Mouse (Mus musculus): ENCODE measurements at regions not wholly inside any gene's neighbourhood (a gene's known extent, or its start where the extent isn't known, plus 50 kb on each side); places are given as distances from the start of the nearest gene placed in this dataset.

DNA sequence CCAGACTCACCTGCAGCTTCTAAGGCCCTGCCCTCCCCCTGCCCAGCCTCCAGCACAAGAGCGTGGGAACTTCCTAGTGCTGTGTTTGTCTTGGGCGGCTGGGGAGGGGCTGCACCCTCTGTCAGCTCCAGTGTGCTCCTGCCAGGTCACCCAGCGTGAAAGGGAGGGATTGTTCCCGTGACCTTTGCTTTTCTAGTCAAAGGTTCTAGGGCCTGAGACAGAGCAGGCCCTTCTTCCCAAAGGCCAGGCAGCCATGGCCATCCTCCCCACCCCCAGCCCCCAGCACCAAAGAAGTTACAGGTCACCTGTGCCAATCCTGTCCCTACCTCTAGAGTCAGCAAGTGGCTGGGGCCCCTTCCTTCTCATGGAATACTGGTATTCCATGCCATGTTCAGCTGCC, 80.7 kb downstream of the 1810010D01Rik start:
- TF ChIP-seq CTCF (IDR thresholded peaks at IDR 0.05; ENCODE audit: borderline replicate concordance, extremely low read depth, insufficient read depth, insufficient read length) (no peak), POLR2A (IDR thresholded peaks at IDR 0.05; ENCODE audit: borderline replicate concordance, extremely low read depth, insufficient read depth, insufficient read length, poor library complexity, severe bottlenecking) (no peak)
